Mouse (Mus musculus) B cell, adult 62 days (primary cell): ENCODE data around the gene Cdv3. TPM values are rescaled to one million over a fixed set of nuclear protein-coding genes. Genes with fewer than 3 reads are reported as not detected.

Source experiments
- total RNA-seq: library from RNA; stranded (reverse); gene quantifications from 4 replicates; pipeline ENCODE4 v1.2.4, GENCODE M21; 2023

The Cdv3 gene
- 190 to 209 TPM (median 199 TPM) in 4 replicates for total RNA-seq

DNA sequence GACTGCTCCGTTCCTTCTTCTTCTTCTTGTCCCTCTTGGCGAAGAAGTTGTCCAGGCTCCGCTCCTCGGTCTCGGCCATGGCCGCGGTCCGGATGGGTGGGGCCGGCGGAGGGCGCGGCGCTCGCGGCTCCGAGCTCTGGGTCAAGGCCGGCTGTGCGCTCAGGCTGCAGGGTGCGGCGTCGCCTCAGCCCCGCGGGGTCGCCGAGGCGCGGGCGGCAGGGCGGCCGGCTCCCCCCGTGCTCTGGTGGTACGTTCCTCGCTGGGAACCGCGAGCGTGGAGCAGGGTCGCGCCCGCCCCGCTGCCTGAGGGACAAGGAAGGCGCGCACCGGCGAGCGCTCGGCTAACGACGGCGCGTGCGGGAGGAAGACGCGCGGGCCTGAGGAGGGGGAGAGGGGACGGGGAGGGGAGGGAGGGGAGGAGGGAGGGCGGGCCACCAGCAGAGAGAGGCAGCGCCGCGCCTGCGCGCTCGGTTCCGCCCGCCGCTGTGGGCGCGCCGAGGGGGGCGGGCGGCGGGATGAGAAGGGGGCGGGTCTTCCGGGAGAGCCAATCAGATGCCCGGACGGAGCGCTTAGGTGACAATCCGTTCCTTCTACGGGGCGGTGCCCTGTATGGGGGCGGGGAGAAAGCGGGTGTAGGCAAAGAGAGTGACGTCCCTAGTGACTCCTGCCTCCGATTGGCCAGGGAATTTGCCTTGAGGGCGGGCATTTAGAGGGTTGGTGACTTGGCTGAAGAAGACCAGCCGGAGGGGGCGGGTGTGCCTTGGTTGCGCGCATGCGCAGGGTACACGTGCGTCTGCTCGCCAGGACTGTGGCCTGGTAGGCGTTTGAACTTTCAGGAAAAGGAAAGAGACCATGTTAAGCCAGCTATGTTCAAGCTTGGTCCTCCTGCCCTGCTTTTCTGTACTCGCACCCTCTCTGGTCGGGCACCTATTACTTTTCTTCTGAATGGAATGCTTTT is at the start of gene Cdv3:
Gene Cdv3, minus strand, starts transcription at position 551 of the 958 bp plus-strand sequence.

DNA sequence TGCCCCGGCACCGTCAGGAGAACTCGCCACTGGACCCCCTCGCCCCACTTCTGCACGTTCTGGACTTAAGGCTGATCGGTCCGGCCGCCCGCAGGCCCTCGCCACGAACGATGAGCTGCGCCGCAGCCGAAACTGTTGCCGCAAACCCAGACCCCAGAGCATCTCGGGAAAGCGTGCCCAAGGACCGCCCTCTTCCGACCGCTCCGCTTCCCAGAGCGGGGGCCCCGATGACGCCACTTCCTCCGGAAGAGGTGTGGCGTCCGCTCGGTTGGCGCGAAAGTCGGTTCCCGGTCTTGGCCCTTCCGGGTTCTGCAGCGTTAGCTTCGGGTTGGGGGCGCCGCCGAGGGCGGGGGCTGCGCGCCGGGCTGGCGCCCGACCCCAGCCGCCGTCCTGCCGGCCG is 60.7 kb downstream of the Cdv3 start, which contains the start of the genes 1300017J02Rik and Topbp1:
Gene 1300017J02Rik, minus strand, starts transcription at position 156 of the 400 bp plus-strand sequence.
Gene Topbp1, plus strand, starts transcription at position 289 of the 400 bp plus-strand sequence.

Other genes starting within 250 kb of the Cdv3 start
- 14.7 to 20.7 TPM (median 19.0 TPM) in 4 replicates for gene Srprb, start 163.7 kb downstream of the Cdv3 start, total RNA-seq
- gene Gm20425, start 135.5 kb downstream of the Cdv3 start, total RNA-seq: 0.67 to 2.7 TPM (median 2.1 TPM) in 3 of 4 replicates, not detected in the other
- 9.8 to 15.5 TPM (median 12.4 TPM) in 4 replicates for gene Trf, start 135.4 kb downstream of the Cdv3 start, total RNA-seq
- 2.3 TPM in 1 of 4 replicates, not detected in the others for gene 1300017J02Rik, start 60.8 kb downstream of the Cdv3 start, total RNA-seq
- 82.4 to 93.7 TPM (median 87.8 TPM) in 4 replicates for gene Topbp1, start 60.6 kb downstream of the Cdv3 start, total RNA-seq
- 34.4 to 44.8 TPM (median 37.3 TPM) in 4 replicates for gene Bfsp2, start 114.6 kb upstream of the Cdv3 start, total RNA-seq